Mouse (Mus musculus) lung, postnatal 0 days (tissue): ENCODE results near the gene Tac4.

Experiments used
- CTCF ChIP-seq: IDR thresholded peaks from 2 replicates; pipeline ENCODE4 v1.5.1; 2016; ENCODE audit warnings: antibody characterized with exemption, mild to moderate bottlenecking
- EP300 ChIP-seq: IDR thresholded peaks from 2 replicates; pipeline ENCODE4 v1.6.1; 2016; ENCODE audit warnings: antibody characterized with exemption, mild to moderate bottlenecking, control low read depth

- TF ChIP-seq CTCF (peak; percentile 100), EP300 (peak; percentile 66)
Measured at GRCm38 (mm10) chr11:95259088-95259849, 2.1 kb upstream of the Tac4 start.
